Mouse (Mus musculus) frontal cortex, adult 2 months (tissue): Measurements from ENCODE around the gene Vmn1r135. TPM values are rescaled to one million over a fixed set of nuclear protein-coding genes. Genes with fewer than 3 reads are reported as not detected.
"Not testable (repeated sequence)": the region's sequence is repeated elsewhere in the genome, so short reads cannot be mapped to it uniquely, and the experiment has no call there.

Source experiments
- DNase-seq, 2 experiments: peaks; one replicate each; pipeline ENCODE4 v3.0.0; 2022; ENCODE audit warnings: low spot score in 1 of 2; ENCODE audit errors: extremely low spot score in 1 of 2
- polyA plus RNA-seq: library from polyadenylated mRNA; depleted of rRNA; stranded (reverse); fragments of >200 nt; gene quantifications from 2 replicates; pipeline ENCODE4 v1.2.3, GENCODE M21; 2012; rRNA removed

The Vmn1r135 gene
- polyA plus RNA-seq = not detected in 2 replicates

DNA sequence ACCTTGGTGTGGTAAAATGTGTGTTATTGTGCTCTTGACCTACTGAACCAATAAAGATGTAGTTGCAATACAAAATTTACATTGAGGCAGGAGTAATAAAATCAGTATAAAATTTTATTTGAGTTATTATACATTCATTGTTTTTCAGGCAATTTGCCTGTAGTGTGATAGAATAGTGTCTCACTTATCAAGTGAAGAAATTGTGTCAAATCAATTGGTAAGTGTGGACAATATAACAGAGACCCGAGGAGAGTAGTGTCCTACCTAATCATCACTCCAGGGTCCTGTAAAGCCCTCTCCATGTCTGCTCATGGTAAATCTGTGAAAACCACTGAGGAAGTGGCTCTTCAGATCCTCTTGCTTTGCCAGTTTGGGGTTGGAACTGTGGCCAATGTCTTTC, at the start of gene Vmn1r135:
Vmn1r135 (plus strand) TSS at position 301 of the 400 bp plus-strand sequence.
- DNase-seq = not testable (repeated sequence)

DNA sequence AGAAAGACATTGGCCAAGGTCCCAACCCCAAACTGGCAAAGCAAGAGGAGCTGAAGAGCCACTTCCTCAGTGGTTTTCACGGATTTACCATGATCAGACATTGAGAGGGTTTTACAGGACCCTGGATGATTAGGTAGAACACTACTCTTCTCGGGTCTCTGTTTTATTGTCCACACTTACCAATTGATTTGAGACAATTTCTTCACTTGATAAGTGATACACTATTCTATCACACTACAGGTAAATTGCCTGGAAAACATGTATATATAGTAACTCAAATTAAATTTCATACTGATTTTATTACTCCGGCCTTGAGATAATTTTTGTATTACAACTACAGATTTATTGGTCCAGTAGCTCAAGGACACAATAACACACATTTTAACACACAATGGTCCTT, 35.5 kb upstream of the Vmn1r135 start, which contains the start of gene Gm4177:
Gm4177 (minus strand) TSS at position 101 of the 400 bp plus-strand sequence.
- not testable (repeated sequence) for DNase-seq

DNA sequence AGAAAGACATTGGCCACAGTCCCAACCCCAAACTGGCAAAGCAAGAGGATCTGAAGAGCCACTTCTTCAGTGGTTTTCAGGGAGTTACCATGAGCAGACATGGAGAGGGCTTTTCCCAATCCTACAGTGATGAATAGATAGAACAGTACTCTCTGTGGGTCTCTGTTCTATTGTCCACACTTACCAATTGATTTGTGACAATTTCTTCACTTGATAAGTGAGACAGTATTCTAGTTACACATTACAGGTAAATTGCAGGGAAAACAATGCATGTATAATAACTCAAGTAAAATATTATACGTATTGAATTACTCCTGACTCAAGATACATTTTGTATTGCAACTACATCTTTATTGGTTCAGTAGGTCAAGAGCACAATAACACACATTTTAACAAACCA, 12.0 kb downstream of the Vmn1r135 start, which contains the start of gene Gm5725:
Gm5725 (minus strand) TSS at position 101 of the 400 bp plus-strand sequence.
- DNase-seq = not testable (repeated sequence)

Other genes with a start within 250 kb of the Vmn1r135 start
- gene Vmn1r132, start 218.3 kb upstream of the Vmn1r135 start, polyA plus RNA-seq = not detected in 2 replicates
- gene Gm4175, start 70.9 kb upstream of the Vmn1r135 start, polyA plus RNA-seq = not detected in 2 replicates
- gene Gm4177, start 35.6 kb upstream of the Vmn1r135 start, polyA plus RNA-seq = not detected in 2 replicates
- not detected in 2 replicates for gene Gm5725, start 11.9 kb downstream of the Vmn1r135 start, polyA plus RNA-seq
- gene Gm5891, start 88.9 kb downstream of the Vmn1r135 start, polyA plus RNA-seq = not detected in 2 replicates
- not detected in 2 replicates for gene Vmn1r137, start 162.2 kb downstream of the Vmn1r135 start, polyA plus RNA-seq
- not detected in 2 replicates for gene Vmn1r138, start 196.5 kb downstream of the Vmn1r135 start, polyA plus RNA-seq
- gene Gm6176, start 224.0 kb downstream of the Vmn1r135 start, polyA plus RNA-seq = not detected in 2 replicates
- not detected in 2 replicates for gene Vmn1r139, start 236.7 kb downstream of the Vmn1r135 start, polyA plus RNA-seq